Mouse (Mus musculus) CH12.LX (cell line): ENCODE data around the gene Sipa1l3. TPM values are rescaled to one million over a fixed set of nuclear protein-coding genes. Genes with fewer than 3 reads are reported as not detected.

Experiments
- DNase-seq: peaks from one replicate; pipeline ENCODE4 v3.0.0-alpha.2; 2013; ENCODE audit errors: extremely low read depth
- H3K27ac ChIP-seq: 2 replicates; pipeline ENCODE4 v1.5.1; 2012; ENCODE audit warnings: low read depth, mild to moderate bottlenecking, control low read depth, moderate library complexity; ENCODE audit not compliant: insufficient read depth
- H3K27me3 ChIP-seq: replicated peaks from 2 replicates; pipeline ENCODE3; 2012; ENCODE audit warnings: inconsistent platforms
- H3K36me3 ChIP-seq, 2 experiments: replicated peaks in 1 of 2; 2 replicates each; pipeline versions ENCODE3 to v1.6.1; 2012; ENCODE audit warnings: inconsistent platforms in 1 of 2, low read length in 1 of 2, mild to moderate bottlenecking in 1 of 2, mixed read lengths in 1 of 2, moderate library complexity in 1 of 2; ENCODE audit not compliant: control insufficient read depth in 1 of 2, insufficient read depth in 1 of 2
- H3K4me1 ChIP-seq, 2 experiments: 2 replicates each; pipeline ENCODE4 v1.6.1; 2012; ENCODE audit warnings: inconsistent platforms in 1 of 2, moderate library complexity in 1 of 2; ENCODE audit not compliant: insufficient read depth in 2 of 2, control insufficient read depth in 1 of 2
- H3K4me2 ChIP-seq: 2 replicates; pipeline ENCODE4 v1.6.1; 2012; ENCODE audit warnings: low read depth, mild to moderate bottlenecking, control low read depth; ENCODE audit not compliant: poor library complexity, insufficient read depth, severe bottlenecking
- H3K4me3 ChIP-seq, 3 experiments: fragments of 150-350 bp in 1 of 3; sonication (generic) in 1 of 3; replicated peaks in 1 of 3; 2 replicates each; pipeline versions ENCODE3 to v1.5.1; 2011 to 2012; ENCODE audit warnings: low read depth in 2 of 3, low read length in 2 of 3, mild to moderate bottlenecking in 2 of 3, moderate library complexity in 2 of 3, control low read depth in 1 of 3, improper control_type of control experiment in 1 of 3, inconsistent platforms in 1 of 3, mixed read lengths in 1 of 3; ENCODE audit not compliant: poor library complexity in 1 of 3
- H3K79me2 ChIP-seq: replicated peaks from 2 replicates; pipeline ENCODE4 v1.6.1; 2012; ENCODE audit warnings: mild to moderate bottlenecking, moderate library complexity; ENCODE audit not compliant: control insufficient read depth, poor library complexity, insufficient read depth, severe bottlenecking; ENCODE audit errors: extremely low read depth
- H3K9ac ChIP-seq: 2 replicates; pipeline ENCODE4 v1.6.1; 2012; ENCODE audit warnings: low read depth, mild to moderate bottlenecking, control low read depth, moderate library complexity; ENCODE audit not compliant: insufficient read depth
- H3K9me3 ChIP-seq: replicated peaks from 2 replicates; pipeline ENCODE3; 2012; ENCODE audit warnings: low read length, inconsistent platforms, mixed read lengths
- BHLHE40 ChIP-seq: IDR thresholded peaks from 2 replicates; pipeline ENCODE4 v1.6.1; 2011; ENCODE audit warnings: mild to moderate bottlenecking, low read depth, low read length, improper control_type of control experiment
- ELF1 ChIP-seq: IDR thresholded peaks from 2 replicates; pipeline ENCODE4 v1.6.1; 2014; ENCODE audit warnings: low read depth, mild to moderate bottlenecking, inconsistent platforms, low read length, improper control_type of control experiment
- GABPA ChIP-seq: IDR thresholded peaks from 2 replicates; pipeline ENCODE4 v1.6.1; 2012; ENCODE audit warnings: low read depth, low read length, improper control_type of control experiment, inconsistent platforms; ENCODE audit not compliant: insufficient replicate concordance
- IRF4 ChIP-seq: IDR thresholded peaks from 2 replicates; pipeline ENCODE4 v1.6.1; 2014; ENCODE audit warnings: low read depth, mild to moderate bottlenecking, inconsistent platforms, low read length, improper control_type of control experiment
- JUND ChIP-seq: conservative IDR thresholded peaks from 2 replicates; pipeline ENCODE4 v1.6.1; 2011; ENCODE audit warnings: low read depth, low read length, improper control_type of control experiment
- KAT2A ChIP-seq: IDR thresholded peaks from 2 replicates; pipeline ENCODE4 v1.6.1; 2012; ENCODE audit warnings: low read length, improper control_type of control experiment, inconsistent platforms; ENCODE audit not compliant: insufficient replicate concordance
- MAFK ChIP-seq: IDR thresholded peaks from 2 replicates; pipeline ENCODE4 v1.6.1; 2011; ENCODE audit warnings: low read length, improper control_type of control experiment; ENCODE audit not compliant: insufficient replicate concordance
- MEF2A ChIP-seq: IDR thresholded peaks from 2 replicates; pipeline ENCODE4 v1.6.1; 2014; ENCODE audit warnings: low read depth, mild to moderate bottlenecking, inconsistent platforms, low read length, improper control_type of control experiment, borderline replicate concordance
- NRF1 ChIP-seq: IDR thresholded peaks from 2 replicates; pipeline ENCODE4 v1.6.1; 2014; ENCODE audit warnings: low read depth, mild to moderate bottlenecking, inconsistent platforms, low read length, improper control_type of control experiment, moderate library complexity
- RCOR1 ChIP-seq: conservative IDR thresholded peaks from 2 replicates; pipeline ENCODE4 v1.6.1; 2012; ENCODE audit warnings: low read depth, mild to moderate bottlenecking, inconsistent platforms, low read length, improper control_type of control experiment
- USF1 ChIP-seq: IDR thresholded peaks from 2 replicates; pipeline ENCODE4 v1.6.1; 2014; ENCODE audit warnings: low read depth, mild to moderate bottlenecking, inconsistent platforms, low read length, improper control_type of control experiment
- ZKSCAN1 ChIP-seq: IDR thresholded peaks from 2 replicates; pipeline ENCODE4 v1.6.1; 2012; ENCODE audit warnings: low read depth, inconsistent platforms, low read length, improper control_type of control experiment, borderline replicate concordance
- ZNF384 ChIP-seq: IDR thresholded peaks from 2 replicates; pipeline ENCODE4 v1.6.1; 2012; ENCODE audit warnings: low read depth, low read length, improper control_type of control experiment, inconsistent platforms
- dilution Hi-C: fragments of 300-500 bp; cut with MboI; formaldehyde crosslinking; loops from 2 replicates; pipeline ENCODE4 v1.14.3; 2020; ENCODE audit warnings: low sequenced_read_pairs; ENCODE audit not compliant: extremely low pct_unique_long_range_greater_than_20kb, extremely low pct_ligation_motif_present
- in situ Hi-C: fragments of 300-500 bp; cut with MboI; formaldehyde crosslinking; loops from 3 replicates; pipeline ENCODE4 v1.14.3; 2019; ENCODE audit warnings: low sequenced_read_pairs, low pct_ligation_motif_present, low pct_unique_long_range_greater_than_20kb, mixed read lengths
- polyA plus RNA-seq: library from polyadenylated mRNA; unstranded; fragments of >175 nt; gene quantifications from 2 replicates; pipeline ENCODE4 v1.2.1, GENCODE M21; 2012; ENCODE audit warnings: low read depth; ENCODE audit not compliant: insufficient read length
- total RNA-seq, 2 experiments: library from RNA; depleted of rRNA; stranded (reverse); fragments of 300-350 nt in 1 of 2; fragments of >200 nt in 1 of 2; gene quantifications; 2 replicates each; pipeline ENCODE4 v1.2.3; 2012 to 2014

Gene Sipa1l3
- total and polyA plus RNA-seq, 3 experiments, result 1.6 to 8.8 (median 5.9) TPM

GRCm38 (mm10) chr7:29316976-29317375, 201.5 kb downstream of the Sipa1l3 start:
- no peak for DNase-seq
- no peaks in the 10 kb centered on the region for H3K79me2 ChIP-seq
- no peak overlapping the region for H3K4me3 ChIP-seq
- in situ Hi-C loops (no loop called here), dilution Hi-C loops (no loop called here)
- peaks cover 2 to 19% of the 10 kb centered on the region in 2 experiments; a peak in 2 of 4 replicates for H3K4me1 ChIP-seq
- H3K9ac ChIP-seq, result no peak overlapping the region
- H3K4me2 ChIP-seq, result no peak overlapping the region
- peaks cover 17% of the 10 kb centered on the region for H3K27me3 ChIP-seq
- H3K36me3 ChIP-seq, result peaks cover 0 to 4% of the 10 kb centered on the region in 2 experiments
- H3K27ac ChIP-seq, result no peak overlapping the region
- TF ChIP-seq MAFK (no peak), NRF1 (no peak), GABPA (no peak), MEF2A (no peak), ZNF384 (peak; percentile 34; the same call in 1 of the 2 replicates), IRF4 (no peak), ZKSCAN1 (no peak), KAT2A (no peak), RCOR1 (no peak)
- no peaks in the 10 kb centered on the region for H3K9me3 ChIP-seq

DNA sequence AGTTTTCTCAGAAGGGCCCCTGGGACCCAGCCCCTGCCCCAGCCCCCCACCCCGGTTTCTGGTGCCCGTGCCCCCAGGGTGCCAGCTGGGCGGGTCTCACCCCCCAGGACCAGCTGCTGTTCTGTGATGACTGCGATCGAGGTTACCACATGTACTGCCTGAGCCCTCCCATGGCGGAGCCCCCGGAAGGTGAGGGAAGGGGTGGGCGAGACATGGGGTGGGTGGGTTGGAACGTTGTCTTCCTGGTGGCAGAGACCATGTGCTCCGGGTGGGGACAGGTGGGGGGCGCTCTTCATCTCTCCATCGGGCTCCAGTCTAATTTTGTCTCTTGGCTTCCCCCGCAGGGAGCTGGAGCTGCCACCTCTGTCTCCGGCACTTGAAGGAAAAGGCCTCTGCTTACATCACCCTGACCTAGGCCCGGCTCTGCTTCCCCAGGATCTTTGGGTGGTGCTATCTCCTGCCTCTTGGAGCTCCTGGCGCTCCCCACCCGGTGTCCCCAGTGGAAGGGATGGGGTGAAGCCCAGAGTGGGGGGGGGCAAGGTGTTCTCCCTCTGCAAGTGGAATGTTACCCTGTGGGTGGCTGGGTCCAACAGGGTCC, 202.2 kb downstream of the Sipa1l3 start:
- Histone ChIP-seq H3K4me2 (no peak overlapping the region), H3K9ac (no peak overlapping the region), H3K36me3 (no peaks in the 10 kb centered on the region), H3K79me2 (no peaks in the 10 kb centered on the region), H3K27me3 (peaks cover 22% of the 10 kb centered on the region), H3K4me1 (peaks cover 2 to 19% of the 10 kb centered on the region in 2 experiments; a peak in 2 of 4 replicates), H3K9me3 (no peaks in the 10 kb centered on the region), H3K4me3 (no peak overlapping the region), H3K27ac (no peak overlapping the region)
- in situ Hi-C loops (no loop called here), dilution Hi-C loops (no loop called here)
- TF ChIP-seq BHLHE40, result no peak
- no peak for TF ChIP-seq ELF1
- TF ChIP-seq USF1, result no peak
- no peak for TF ChIP-seq ZKSCAN1
- no peak for TF ChIP-seq JUND
- no peak for DNase-seq
